Mouse (Mus musculus): ENCODE results near the gene Sh3rf3.

The Sh3rf3 gene

GRCm38 (mm10) chr10:59166104-59166944 lies 353.2 kb downstream of the Sh3rf3 start:
- peak; percentile 73 for DNase-seq (ENCODE audit: low spot score)

- DNase-seq (ENCODE audit: low spot score), result no peak
Measured at GRCm38 (mm10) chr10:59171042-59171441, 357.9 kb downstream of the Sh3rf3 start.

DNA sequence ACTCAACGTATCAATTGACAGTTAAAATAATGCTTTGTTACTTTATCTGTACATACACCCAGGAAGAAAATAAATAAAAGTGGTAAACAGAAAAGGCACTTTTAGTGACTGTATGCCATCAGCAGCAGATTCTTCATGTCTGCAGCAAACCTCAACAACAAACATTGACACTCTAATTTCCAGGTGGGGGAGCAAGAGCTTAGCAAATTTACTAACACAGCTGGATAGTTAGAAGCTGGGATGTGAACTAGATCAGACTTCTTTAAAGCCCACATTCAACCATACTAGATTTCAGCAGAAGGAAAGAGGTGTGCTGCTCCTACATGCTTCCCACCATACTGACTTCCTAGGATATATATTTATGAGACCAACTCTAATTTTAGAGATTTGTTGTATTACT lies 359.4 kb downstream of the Sh3rf3 start:
- no peak for DNase-seq (ENCODE audit: low spot score)

DNA sequence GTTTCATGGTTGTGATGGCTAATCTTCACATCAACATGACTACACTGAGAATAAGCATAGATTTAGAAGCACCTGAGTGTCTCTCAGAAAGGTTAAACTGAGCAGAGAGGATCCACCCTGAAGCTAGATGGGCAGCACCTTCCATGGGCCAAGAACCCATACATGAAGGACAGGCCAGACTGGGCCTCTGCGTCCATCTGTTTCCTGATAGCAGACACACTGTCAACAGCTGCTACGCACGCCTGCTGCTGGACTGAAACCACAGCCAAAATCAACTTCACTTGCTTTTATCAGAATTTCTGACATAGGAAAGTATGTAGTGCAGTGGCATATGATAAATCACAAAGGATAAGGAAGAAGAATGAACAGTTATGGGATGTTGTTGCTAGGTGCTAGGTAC lies 366.5 kb downstream of the Sh3rf3 start:
- no peak for DNase-seq (ENCODE audit: low spot score)

DNA sequence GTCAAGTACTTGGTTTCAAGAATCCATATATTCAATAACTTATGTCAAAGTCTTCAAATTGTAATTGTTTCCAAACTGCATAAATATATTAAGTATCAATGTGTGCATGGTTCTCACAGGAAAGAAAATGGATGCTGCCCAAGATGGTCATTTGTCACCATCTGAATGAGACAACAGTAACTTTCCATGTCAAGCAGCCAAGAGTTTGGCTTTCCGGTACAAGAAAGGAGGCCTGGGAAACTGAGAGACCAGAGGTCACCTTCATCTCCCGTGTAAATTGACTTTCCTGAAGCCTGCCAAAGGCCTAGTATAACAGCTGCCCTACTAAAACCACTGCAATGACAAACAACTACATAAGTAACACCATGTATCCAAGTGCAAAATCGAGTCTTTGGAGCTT lies 369.1 kb downstream of the Sh3rf3 start:
- no peak for DNase-seq (ENCODE audit: low spot score)
